Comparison of ENCODE assay signal across 7 mouse cellular contexts in the genomic region with DNA sequence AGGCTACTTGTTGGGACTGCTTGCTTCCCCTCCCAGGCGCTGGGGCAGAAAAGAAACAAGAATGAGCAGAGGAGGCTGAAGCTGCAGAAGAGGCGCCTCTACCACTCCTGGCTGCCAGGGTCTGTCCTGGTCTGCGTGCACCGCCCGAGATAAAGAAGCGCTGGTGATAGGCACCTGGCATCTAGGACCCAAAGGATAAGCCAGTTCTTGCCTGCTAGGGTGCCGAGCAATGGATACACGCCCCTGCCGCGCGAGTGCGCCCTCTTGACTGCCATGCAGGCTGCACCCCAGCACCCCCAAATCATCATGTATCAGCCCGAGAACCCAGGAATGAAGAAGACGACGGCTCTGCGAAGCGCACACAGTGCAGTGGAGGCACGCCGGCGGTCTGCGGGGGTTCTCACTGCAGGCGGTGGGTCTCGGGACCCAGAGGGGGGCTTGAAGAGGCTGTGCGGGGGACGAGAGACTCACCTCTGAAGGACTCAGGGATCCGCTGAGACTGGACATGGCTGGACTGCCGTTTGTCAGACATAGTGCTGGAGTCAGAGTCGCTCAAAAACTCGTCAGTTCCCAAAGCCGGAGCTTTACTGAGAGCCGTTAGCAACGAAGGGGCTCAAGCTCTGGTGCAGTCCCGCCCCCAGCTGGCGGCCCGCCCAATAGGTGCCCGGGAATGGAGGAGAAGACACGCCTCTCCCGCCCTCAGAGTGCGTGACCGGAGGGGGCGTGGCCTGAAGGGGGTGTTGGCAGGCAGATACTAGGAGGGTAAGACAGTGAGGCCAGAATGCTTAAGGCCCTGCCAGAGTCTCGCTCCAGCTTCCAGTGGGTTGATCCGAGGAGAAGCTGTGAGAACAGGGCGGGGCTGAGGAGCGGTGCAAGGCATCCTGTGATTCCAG. TPM values are rescaled to one million over a fixed set of nuclear protein-coding genes. Genes with fewer than 3 reads are reported as not detected.
A peak's percentile ranks its signal among the peaks of the same experiment; 100 is the strongest.
DNase-seq lines count a peak whose midpoint lies in the region; ATAC-seq lines count a peak whose summit lies in the region.

Stom (minus strand) TSS at position 589 of the 893 bp plus-strand sequence.

- ATAC-seq in intestine, embryonic 16.5 days, result peak; percentile 97
- peak; percentile 100 for ATAC-seq in midbrain, embryonic 11.5 days (ENCODE audit: low FRiP score)

- WGBS in intestine, embryonic 16.5 days, result under 1% methylated on average over 45 of the region's 45 CpGs
- 0% methylated on average over 45 of the region's 45 CpGs for WGBS in midbrain, embryonic 11.5 days

- intact Hi-C loops in left cerebral cortex, postnatal 36 days (cut with DNase I), result no loop called here

- peak within 1 kb of the TSS; percentile 91 for H3K27ac ChIP-seq in intestine, embryonic 16.5 days (ENCODE audit: low read length)
- H3K27ac ChIP-seq in midbrain, embryonic 11.5 days (ENCODE audit: low read depth, low read length), result no peak within 1 kb of the TSS

- H3K4me2 ChIP-seq in intestine, embryonic 16.5 days (ENCODE audit: low read depth, low read length), result peak within 1 kb of the TSS; percentile 86
- peak within 1 kb of the TSS; percentile 99 for H3K4me2 ChIP-seq in midbrain, embryonic 11.5 days

- H3K9ac ChIP-seq in intestine, embryonic 16.5 days (ENCODE audit: low read depth, low read length), result peak within 1 kb of the TSS; percentile 84
- peak within 1 kb of the TSS; percentile 78 for H3K9ac ChIP-seq in midbrain, embryonic 11.5 days (ENCODE audit: low read length)

- DNase-seq in adrenal gland, adult 8-10 months, result peak; percentile 100
- peak; percentile 99 for DNase-seq in embryo, embryonic 9.5 days (ENCODE audit: extremely low spot score)
- peak; percentile 99 to 100 for DNase-seq in gastrocnemius, postnatal 4 days (ENCODE audit: low spot score in 2 of 2)
- peak; percentile 90 to 95 for DNase-seq in left cerebral cortex, postnatal 36 days (ENCODE audit: low spot score in 2 of 2)
- DNase-seq in midbrain, embryonic 11.5 days (ENCODE audit: low spot score, missing footprints), result peak; percentile 100
- DNase-seq in skeletal muscle tissue, adult 2 months (ENCODE audit: low read depth, low spot score), result peak; percentile 98

- H3K27me3 ChIP-seq in intestine, embryonic 16.5 days (replicated peaks; ENCODE audit: control insufficient read depth, insufficient read depth, low read length), result no peaks in the 10 kb centered on the region
- H3K27me3 ChIP-seq in midbrain, embryonic 11.5 days (ENCODE audit: control insufficient read depth, insufficient read depth, low read length), result no peaks in the 10 kb centered on the region

- H3K4me1 ChIP-seq in intestine, embryonic 16.5 days (ENCODE audit: control insufficient read depth, insufficient read depth, low read length), result peaks cover 17% of the 10 kb centered on the region; the same call in 1 of the 2 replicates
- peaks cover 13% of the 10 kb centered on the region for H3K4me1 ChIP-seq in midbrain, embryonic 11.5 days (ENCODE audit: control insufficient read depth, insufficient read depth, low read length)

- H3K4me3 ChIP-seq in intestine, embryonic 16.5 days (ENCODE audit: low read length), result peak within 1 kb of the TSS; percentile 77
- H3K4me3 ChIP-seq in midbrain, embryonic 11.5 days (ENCODE audit: low read depth, low read length), result peak within 1 kb of the TSS; percentile 65

- no peaks in the 10 kb centered on the region for H3K36me3 ChIP-seq in intestine, embryonic 16.5 days (ENCODE audit: control insufficient read depth, insufficient read depth, low read length)
- H3K36me3 ChIP-seq in midbrain, embryonic 11.5 days (ENCODE audit: control insufficient read depth, insufficient read depth, low read length), result no peaks in the 10 kb centered on the region

- H3K9me3 ChIP-seq in intestine, embryonic 16.5 days (ENCODE audit: control insufficient read depth, low read length), result no peaks in the 10 kb centered on the region
- H3K9me3 ChIP-seq in midbrain, embryonic 11.5 days (ENCODE audit: control insufficient read depth, low read length), result no peaks in the 10 kb centered on the region

RNA-seq across cellular contexts. Expression of gene Stom, which starts in this region (rescaled TPM):
- total RNA-seq in adrenal gland, adult 8-10 months (2022), result 10 to 100 TPM; 29.0 to 45.8 (median 37.5) TPM
- total RNA-seq in gastrocnemius, postnatal 4 days (2021), result 10 to 100 TPM; 34.1 to 50.4 TPM
- 64.7 and 66.0 TPM in 2 replicates for polyA plus RNA-seq in intestine, embryonic 16.5 days (2015; fragmentation: Nextera tagmentation; extraction: Ambion mirVana)
- total RNA-seq in left cerebral cortex, postnatal 36 days (2021), result 1 to 10 TPM; 5.7 to 6.0 TPM
- 15.3 and 15.4 TPM in 2 replicates for polyA plus RNA-seq in midbrain, embryonic 11.5 days (2014; fragmentation: Nextera tagmentation; extraction: Ambion mirVana)

Comparison
In these comparisons a context has a peak if more than half of its experiments do, and no peak if none do; other contexts are left out.
1. RNA of gene Stom (total RNA-seq): 34.1 to 50.4 TPM in gastrocnemius, postnatal 4 days and 29.0 to 45.8 TPM in adrenal gland, adult 8-10 months; 5.7 to 6.0 TPM in left cerebral cortex, postnatal 36 days; every median in the first group is over 4 times any median in the second.
2. Peak in every context shown above with its lines, with median percentiles within 50 percentile points of each other: DNase-seq.